Mouse (Mus musculus) heart, postnatal 36 days (tissue): ENCODE measurements around the gene Hoxb9. TPM values are rescaled to one million over a fixed set of nuclear protein-coding genes. Genes with fewer than 3 reads are reported as not detected.

Experiments used
- DNase-seq, 2 experiments: peaks; one replicate each; pipeline ENCODE4 v3.0.0; 2021 to 2022
- intact Hi-C: fragments of 180-260 bp; cut with DNase I; formaldehyde crosslinking; loops from one replicate; pipeline ENCODE4 v1.15.1; 2025
- total RNA-seq, 2 experiments: library from RNA; stranded (reverse); gene quantifications; 2 replicates each; pipeline ENCODE4 v1.2.3; 2021

Gene Hoxb9
- total RNA-seq: not detected

GRCm38 (mm10) chr11:96270996-96271540 lies at the start of gene Hoxb9:
Hoxb9 (plus strand) TSS chr11:96271457.
- intact Hi-C loops: no loop called here
- DNase-seq: no peak

GRCm38 (mm10) chr11:96223813-96224212 lies 47.4 kb upstream of the Hoxb9 start:
- DNase-seq: no peak
- intact Hi-C loops: no loop called here

DNA sequence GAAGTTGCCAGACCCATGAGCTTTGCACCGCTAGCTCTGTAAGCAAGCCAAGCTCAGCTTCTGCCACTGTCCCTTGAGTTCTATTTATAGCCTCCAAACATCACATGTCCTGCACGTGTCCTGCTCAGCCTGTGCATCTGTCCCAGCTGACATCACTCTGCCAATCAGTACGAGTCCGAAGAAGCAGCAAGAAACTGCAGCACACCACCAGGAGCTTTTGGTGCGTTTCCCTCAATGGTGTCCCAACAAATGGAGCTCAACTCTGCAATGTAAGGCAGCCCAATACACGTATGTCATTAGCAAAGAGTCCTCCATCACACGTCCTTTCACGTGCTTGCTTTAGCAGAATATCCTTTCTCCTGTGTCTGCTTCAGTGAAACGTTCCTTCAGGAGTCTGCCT lies 43.6 kb upstream of the Hoxb9 start:
- intact Hi-C loops: loop anchor here (5.0 kb wide), 1 partner anchor 65 kb away; no protein-coding TSS in a partner anchor
- no peak for DNase-seq

DNA sequence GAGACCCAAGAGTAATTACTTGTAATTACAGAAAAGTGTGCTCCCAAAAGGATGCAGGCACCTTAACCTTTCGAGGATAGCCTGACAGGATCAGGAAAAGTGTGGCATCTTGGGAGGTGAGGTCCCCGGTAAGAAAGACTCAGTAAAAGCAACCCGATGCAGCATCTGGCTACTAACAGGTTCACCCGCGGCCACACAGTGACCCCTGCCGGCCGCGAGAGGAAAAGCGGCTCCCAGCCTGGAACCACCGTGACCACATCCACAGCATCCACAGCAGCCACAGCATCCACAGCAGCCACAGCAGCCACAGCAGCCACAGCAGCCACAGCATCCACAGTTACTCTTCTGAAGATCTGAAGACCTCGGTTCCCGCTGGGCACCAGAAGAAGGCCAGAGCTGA lies 36.4 kb upstream of the Hoxb9 start:
- intact Hi-C loops: loop anchor here (1.0 to 2.0 kb wide), 2 partner anchors 90 to 142 kb away; no protein-coding TSS in a partner anchor
- DNase-seq: peak; percentile 44 to 53

- peak; percentile 24 to 45 for DNase-seq
These were observed 31.0 kb upstream of the Hoxb9 start for GRCm38 (mm10) chr11:96240211-96240610.

DNA sequence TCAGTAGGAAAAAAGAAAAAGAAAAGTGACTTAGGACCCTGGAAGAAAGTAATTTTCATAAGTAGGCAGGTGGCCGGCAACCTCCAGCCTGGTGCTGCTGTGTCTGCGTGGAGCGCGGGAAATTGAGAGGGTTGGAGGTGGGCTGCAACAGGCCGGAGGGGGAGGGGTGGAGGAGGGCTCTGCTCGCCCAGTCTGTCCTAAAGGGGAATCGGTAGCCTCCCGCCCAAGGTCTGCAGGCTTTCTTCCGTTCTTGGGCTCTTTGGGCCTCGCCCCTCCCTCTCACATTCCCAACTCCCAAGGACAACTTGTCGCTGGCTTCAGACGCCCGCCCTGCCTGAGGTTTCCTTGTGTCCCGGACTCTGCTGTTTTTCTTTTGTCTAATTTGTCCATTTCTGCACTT lies 20.4 kb upstream of the Hoxb9 start:
- intact Hi-C loops: no loop called here
- DNase-seq: no peak

More at GRCm38 (mm10) chr11:96240211-96240610, 31.0 kb upstream of the Hoxb9 start:
- intact Hi-C loops: no loop called here

GRCm38 (mm10) chr11:96251480-96252031 lies 19.7 kb upstream of the Hoxb9 start:
- intact Hi-C loops: no loop called here
- no peak for DNase-seq

GRCm38 (mm10) chr11:96252541-96253120 lies 18.6 kb upstream of the Hoxb9 start:
- intact Hi-C loops: no loop called here
- no peak for DNase-seq

GRCm38 (mm10) chr11:96254221-96254620 lies 17.0 kb upstream of the Hoxb9 start:
- intact Hi-C loops: no loop called here
- DNase-seq: no peak

DNA sequence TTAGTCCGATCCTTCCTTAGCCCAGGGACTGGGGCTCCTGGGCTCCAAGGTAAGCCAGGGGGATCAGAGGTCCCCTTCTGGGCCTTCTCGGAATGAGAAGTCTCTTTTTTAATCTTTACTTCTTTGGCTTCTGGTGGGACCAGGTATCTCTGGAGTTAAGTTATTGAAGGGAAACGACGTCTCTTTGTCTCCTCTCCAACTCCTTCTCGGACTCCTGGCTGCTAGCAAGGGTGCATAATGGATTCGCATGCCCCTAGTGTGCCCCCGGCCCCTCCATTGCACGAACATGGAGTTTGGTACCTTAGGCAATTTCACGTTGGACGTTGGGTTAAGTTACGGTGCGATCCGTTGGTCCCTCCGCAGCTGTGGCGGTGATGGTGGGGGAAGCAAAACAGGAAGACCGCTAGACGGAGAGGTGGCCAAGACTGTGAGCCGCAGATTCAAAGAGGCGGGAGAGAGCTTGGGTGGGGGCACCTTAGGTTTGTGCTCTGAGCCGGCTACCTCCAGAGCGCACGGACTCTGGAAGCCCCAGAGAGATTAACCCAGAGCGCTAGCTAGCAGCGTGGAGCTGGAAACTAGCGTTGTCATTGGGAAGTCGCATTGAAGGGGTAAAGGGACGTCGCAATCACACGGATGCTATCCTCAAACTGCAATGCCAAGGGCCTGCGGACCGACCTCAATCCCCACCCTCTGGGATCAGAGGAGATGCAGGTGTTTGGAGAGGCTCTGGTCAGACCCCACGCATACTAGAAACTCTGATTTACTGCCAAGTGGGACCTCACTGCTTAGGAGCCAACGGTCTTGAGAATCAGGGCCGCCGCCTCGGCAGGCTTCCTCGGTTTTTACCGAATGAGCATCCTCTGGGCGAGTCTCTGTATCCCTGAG lies 15.9 kb upstream of the Hoxb9 start:
- DNase-seq: no peak
- intact Hi-C loops: no loop called here

DNA sequence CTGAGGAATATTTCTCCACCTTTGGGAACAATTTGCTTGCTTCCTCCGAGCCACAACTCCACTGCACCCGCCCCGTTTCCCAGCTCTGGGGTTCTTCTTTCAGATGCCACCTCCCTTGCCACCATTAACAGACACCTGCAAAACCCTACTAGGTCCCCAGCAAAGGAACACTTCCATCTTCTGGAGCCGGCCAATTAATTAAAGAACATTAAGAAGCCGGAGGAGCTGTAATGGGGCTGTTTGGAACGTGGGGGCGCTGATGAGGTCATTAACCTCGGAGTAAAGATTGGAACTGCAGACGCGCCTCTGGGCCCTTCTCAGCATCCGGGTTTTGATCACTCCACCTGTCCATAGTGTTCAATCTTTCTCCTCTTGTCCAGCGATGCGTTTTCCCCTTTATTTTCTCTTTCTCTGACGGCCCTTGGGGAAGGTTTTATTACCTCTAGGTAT lies 15.2 kb upstream of the Hoxb9 start:
- intact Hi-C loops: no loop called here
- no peak for DNase-seq

- DNase-seq: no peak
- intact Hi-C loops: no loop called here
These were observed 14.1 kb upstream of the Hoxb9 start for GRCm38 (mm10) chr11:96257141-96257540.

DNA sequence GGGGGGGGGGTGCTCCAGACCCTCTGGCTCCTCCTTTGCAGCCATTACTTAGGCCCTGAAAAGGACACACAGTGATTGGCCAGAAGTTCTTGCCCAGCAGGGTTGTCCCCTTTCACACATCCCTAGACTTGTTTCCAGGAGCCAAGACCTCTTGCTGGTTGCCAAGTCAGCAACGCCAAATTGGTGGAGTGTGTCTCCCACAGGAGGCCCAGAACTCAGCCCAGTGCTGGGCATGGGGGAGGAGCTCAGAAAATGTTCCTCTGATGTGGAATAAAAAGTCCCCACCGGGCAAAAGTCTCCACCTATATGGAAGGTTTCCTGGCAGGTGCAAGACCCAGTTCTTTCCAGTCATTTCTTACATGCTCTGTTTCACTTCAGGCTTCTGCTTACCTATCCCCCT lies 12.2 kb upstream of the Hoxb9 start:
- DNase-seq: no peak
- intact Hi-C loops: no loop called here

DNA sequence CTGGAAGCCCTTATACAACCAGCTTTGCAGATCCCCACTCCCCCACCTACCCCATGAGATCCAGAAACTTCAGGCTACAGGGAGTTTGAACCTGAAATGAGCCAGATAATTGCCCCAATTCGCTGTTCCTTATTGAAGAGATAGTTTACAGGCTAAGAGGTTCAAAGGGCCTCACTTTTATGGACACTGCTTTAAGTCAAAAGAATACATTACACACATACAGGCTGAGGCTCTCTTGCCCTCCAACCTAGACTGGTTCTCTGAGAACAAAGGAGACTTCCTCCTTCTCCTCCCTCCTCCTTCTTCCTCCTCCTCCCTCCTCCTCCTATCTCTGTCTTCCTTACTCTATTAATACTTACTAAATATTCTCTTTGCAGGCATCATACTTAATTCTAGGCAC lies 11.7 kb upstream of the Hoxb9 start:
- intact Hi-C loops: no loop called here
- DNase-seq: no peak

- intact Hi-C loops: no loop called here
- DNase-seq: no peak
These were observed 10.8 kb upstream of the Hoxb9 start for GRCm38 (mm10) chr11:96260310-96260970.

GRCm38 (mm10) chr11:96261323-96261890 lies 9.8 kb upstream of the Hoxb9 start:
- intact Hi-C loops: no loop called here
- DNase-seq: peak; percentile 52 to 60

GRCm38 (mm10) chr11:96262262-96262830 lies 8.9 kb upstream of the Hoxb9 start:
- DNase-seq: no peak
- intact Hi-C loops: no loop called here

- intact Hi-C loops: no loop called here
- no peak for DNase-seq
These were observed 7.4 kb upstream of the Hoxb9 start for GRCm38 (mm10) chr11:96263636-96264389.

GRCm38 (mm10) chr11:96264390-96265020 lies 6.8 kb upstream of the Hoxb9 start:
- intact Hi-C loops: no loop called here
- DNase-seq: no peak
